Mouse (Mus musculus): Measurements from ENCODE around the gene Lamp1.

Gene Lamp1

GRCm38 (mm10) chr8:13201013-13201334 lies 42.0 kb downstream of the Lamp1 start:
- no peak for DNase-seq (ENCODE audit: low read depth)

GRCm38 (mm10) chr8:13202041-13202440 lies 43.1 kb downstream of the Lamp1 start:
- DNase-seq (ENCODE audit: low read depth), result no peak

- DNase-seq (ENCODE audit: low read depth), result no peak
Observed at GRCm38 (mm10) chr8:13202806-13203205, 43.8 kb downstream of the Lamp1 start.

GRCm38 (mm10) chr8:13203472-13203871 lies 44.5 kb downstream of the Lamp1 start:
- DNase-seq (ENCODE audit: low read depth), result no peak

- DNase-seq (ENCODE audit: low read depth), result no peak
Observed at GRCm38 (mm10) chr8:13204371-13205140, 45.6 kb downstream of the Lamp1 start.

- no peak for DNase-seq (ENCODE audit: low read depth)
Observed at GRCm38 (mm10) chr8:13205311-13205710, 46.4 kb downstream of the Lamp1 start.

GRCm38 (mm10) chr8:13206290-13206689 lies 47.3 kb downstream of the Lamp1 start:
- DNase-seq (ENCODE audit: low read depth), result no peak

GRCm38 (mm10) chr8:13208627-13209355 lies 49.8 kb downstream of the Lamp1 start:
- no peak for DNase-seq (ENCODE audit: low read depth)

- DNase-seq (ENCODE audit: low read depth), result no peak
Observed at GRCm38 (mm10) chr8:13209770-13210169, 50.8 kb downstream of the Lamp1 start.

- DNase-seq (ENCODE audit: low read depth), result peak; percentile 83
Observed at GRCm38 (mm10) chr8:13213479-13214268, 54.7 kb downstream of the Lamp1 start.

- DNase-seq (ENCODE audit: low read depth), result no peak
Observed at GRCm38 (mm10) chr8:13216386-13216785, 57.4 kb downstream of the Lamp1 start.

- no peak for DNase-seq (ENCODE audit: low read depth)
Observed at GRCm38 (mm10) chr8:13217093-13217492, 58.1 kb downstream of the Lamp1 start.

GRCm38 (mm10) chr8:13217986-13218385 lies 59.0 kb downstream of the Lamp1 start:
- no peak for DNase-seq (ENCODE audit: low read depth)

- no peak for DNase-seq (ENCODE audit: low read depth)
Observed at GRCm38 (mm10) chr8:13218441-13218840, 59.5 kb downstream of the Lamp1 start.

- no peak for DNase-seq (ENCODE audit: low read depth)
Observed at GRCm38 (mm10) chr8:13224426-13224825, 65.5 kb downstream of the Lamp1 start.
